In genomic region chr12:31350191-31350943, GRCm38 (mm10) we compare ENCODE assay signal across 8 mouse cellular contexts. TPM values are rescaled to one million over a fixed set of nuclear protein-coding genes. Genes with fewer than 3 reads are reported as not detected.
DNase-seq lines count a peak whose midpoint lies in the region; ATAC-seq and TF ChIP-seq lines count a peak whose summit lies in the region.

No protein-coding gene starts in this region.

- intact Hi-C loops in left cerebral cortex, postnatal 4 days (cut with DNase I), result no loop called here

- TF ChIP-seq EP300 in lung, postnatal 0 days (IDR thresholded peaks at IDR 0.05), result no peak

- no peak for TF ChIP-seq CTCF in lung, postnatal 0 days (IDR thresholded peaks at IDR 0.05)
- TF ChIP-seq CTCF in intestine, postnatal 0 days (IDR thresholded peaks at IDR 0.05; ENCODE audit: low read depth), result no peak

- H3K36me3 ChIP-seq in lung, postnatal 0 days (ENCODE audit: insufficient read depth, low read length), result no peaks in the 10 kb centered on the region
- H3K36me3 ChIP-seq in embryonic facial prominence, embryonic 13.5 days, result peaks cover 19% of the 10 kb centered on the region
- H3K36me3 ChIP-seq in intestine, postnatal 0 days (ENCODE audit: control insufficient read depth, insufficient read depth), result no peaks in the 10 kb centered on the region
- 0 out of 2 replicates have a peak, but pooled peaks cover 3% of the 10 kb centered on the region for H3K36me3 ChIP-seq in neural tube, embryonic 14.5 days (ENCODE audit: control insufficient read depth, insufficient read depth, low read length)

- no peaks in the 10 kb centered on the region for H3K9me3 ChIP-seq in lung, postnatal 0 days (ENCODE audit: low read length)
- no peaks in the 10 kb centered on the region for H3K9me3 ChIP-seq in embryonic facial prominence, embryonic 13.5 days
- no peaks in the 10 kb centered on the region for H3K9me3 ChIP-seq in intestine, postnatal 0 days (ENCODE audit: control insufficient read depth)
- no peaks in the 10 kb centered on the region for H3K9me3 ChIP-seq in neural tube, embryonic 14.5 days (ENCODE audit: control insufficient read depth, low read length)

- no peaks in the 10 kb centered on the region for H3K27me3 ChIP-seq in lung, postnatal 0 days (replicated peaks; ENCODE audit: insufficient read depth, low read length)
- no peaks in the 10 kb centered on the region for H3K27me3 ChIP-seq in embryonic facial prominence, embryonic 13.5 days
- H3K27me3 ChIP-seq in intestine, postnatal 0 days (replicated peaks; ENCODE audit: control insufficient read depth, insufficient read depth, low read length), result no peaks in the 10 kb centered on the region
- no peaks in the 10 kb centered on the region for H3K27me3 ChIP-seq in neural tube, embryonic 14.5 days (ENCODE audit: control insufficient read depth, insufficient read depth, low read length)

- peaks cover 6% of the 10 kb centered on the region; the same call in 1 of the 2 replicates for H3K4me1 ChIP-seq in lung, postnatal 0 days (ENCODE audit: insufficient read depth, low read depth, low read length)
- peaks cover 9% of the 10 kb centered on the region for H3K4me1 ChIP-seq in embryonic facial prominence, embryonic 13.5 days
- H3K4me1 ChIP-seq in intestine, postnatal 0 days (replicated peaks; ENCODE audit: control insufficient read depth, insufficient read depth, low read length), result no peaks in the 10 kb centered on the region; the same call in none of the 2 replicates
- H3K4me1 ChIP-seq in neural tube, embryonic 14.5 days (ENCODE audit: control insufficient read depth, insufficient read depth, low read length), result peaks cover 5% of the 10 kb centered on the region

- H3K9ac ChIP-seq in lung, postnatal 0 days (replicated peaks; ENCODE audit: low read depth), result peak overlapping the region; percentile 89
- peak overlapping the region; percentile 97 for H3K9ac ChIP-seq in embryonic facial prominence, embryonic 13.5 days
- peak overlapping the region; percentile 93 for H3K9ac ChIP-seq in intestine, postnatal 0 days (ENCODE audit: low read depth, low read length)
- H3K9ac ChIP-seq in neural tube, embryonic 14.5 days (replicated peaks; ENCODE audit: low read depth, low read length), result peak overlapping the region; percentile 94

- peak overlapping the region; percentile 93 for H3K4me3 ChIP-seq in lung, postnatal 0 days (ENCODE audit: low read depth, low read length)
- peak overlapping the region; percentile 99 for H3K4me3 ChIP-seq in embryonic facial prominence, embryonic 13.5 days
- H3K4me3 ChIP-seq in intestine, postnatal 0 days (ENCODE audit: low read depth, low read length), result peak overlapping the region; percentile 94
- H3K4me3 ChIP-seq in neural tube, embryonic 14.5 days (ENCODE audit: low read depth, low read length), result peak overlapping the region; percentile 98

- H3K4me2 ChIP-seq in lung, postnatal 0 days (replicated peaks; ENCODE audit: low read depth, low read length), result peak overlapping the region; percentile 89
- H3K4me2 ChIP-seq in embryonic facial prominence, embryonic 13.5 days, result peak overlapping the region; percentile 82
- peak overlapping the region; percentile 78 for H3K4me2 ChIP-seq in intestine, postnatal 0 days (replicated peaks; ENCODE audit: low read depth)
- H3K4me2 ChIP-seq in neural tube, embryonic 14.5 days (ENCODE audit: low read depth, low read length), result peak overlapping the region; percentile 84

- peak overlapping the region; percentile 72; the same call in 1 of the 2 replicates for H3K27ac ChIP-seq in lung, postnatal 0 days (ENCODE audit: low read length)
- peak overlapping the region; percentile 81; the same call in 1 of the 2 replicates for H3K27ac ChIP-seq in embryonic facial prominence, embryonic 13.5 days
- peak overlapping the region; percentile 91 for H3K27ac ChIP-seq in intestine, postnatal 0 days (ENCODE audit: low read depth, low read length)
- H3K27ac ChIP-seq in neural tube, embryonic 14.5 days (ENCODE audit: low read depth, low read length), result peak overlapping the region; percentile 78

- DNase-seq in lung, postnatal 0 days (ENCODE audit: low spot score), result peak; percentile 39
- DNase-seq in lung, adult 18-20 months, result no peak
- DNase-seq in left cerebral cortex, postnatal 4 days, result no peak
- no peak for DNase-seq in kidney, postnatal 36 days
- no peak for DNase-seq in left cerebral cortex, adult 11 months (ENCODE audit: low spot score)

- whole genome bisulfite sequencing in lung, postnatal 0 days, result 21% methylated on average over 15 of the region's 15 CpGs
- WGBS in embryonic facial prominence, embryonic 13.5 days, result 25% methylated on average over 15 of the region's 15 CpGs
- 18% methylated on average over 15 of the region's 15 CpGs for WGBS in intestine, postnatal 0 days
- 29% methylated on average over 15 of the region's 15 CpGs for WGBS in neural tube, embryonic 14.5 days

- no peak for ATAC-seq in lung, postnatal 0 days
- 0 out of 2 replicates have a peak, but pooled peaks have one; percentile 20 for ATAC-seq in embryonic facial prominence, embryonic 13.5 days (ENCODE audit: insufficient number of reproducible peaks, insufficient read depth, low FRiP score, low TSS enrichment, low read depth)
- ATAC-seq in intestine, postnatal 0 days, result no peak
- no peak for ATAC-seq in neural tube, embryonic 14.5 days (ENCODE audit: low read depth)

RNA-seq across cellular contexts. Expression of gene Dld, which starts 0.9 kb away (rescaled TPM):
- polyA plus RNA-seq in lung, postnatal 0 days (2015; fragmentation: Nextera tagmentation; extraction: Ambion mirVana), result 71.4 and 75.2 TPM in 2 replicates
- 138 and 142 TPM in 2 replicates for polyA plus RNA-seq in embryonic facial prominence, embryonic 13.5 days (2015; fragmentation: Nextera tagmentation; extraction: Ambion mirVana)
- 115 and 124 TPM in 2 replicates for polyA plus RNA-seq in intestine, postnatal 0 days (2015; fragmentation: Nextera tagmentation; extraction: Ambion mirVana)
- polyA plus RNA-seq in neural tube, embryonic 14.5 days (2014; fragmentation: Nextera tagmentation; extraction: Ambion mirVana), result 132 and 141 TPM in 2 replicates
- 10 to 100 TPM; 86.5 to 94.7 TPM for total RNA-seq in left cerebral cortex, postnatal 4 days (2021)

RNA-seq across cellular contexts. Expression of gene Slc26a3, which starts 40.3 kb away (rescaled TPM):
- polyA plus RNA-seq in lung, postnatal 0 days (2015; fragmentation: Nextera tagmentation; extraction: Ambion mirVana), result 0.04 TPM in 1 of 2 replicates, not detected in the other
- polyA plus RNA-seq in embryonic facial prominence, embryonic 13.5 days (2015; fragmentation: Nextera tagmentation; extraction: Ambion mirVana), result not detected in 2 replicates
- 61.6 and 75.4 TPM in 2 replicates for polyA plus RNA-seq in intestine, postnatal 0 days (2015; fragmentation: Nextera tagmentation; extraction: Ambion mirVana)
- 0.19 and 0.72 TPM in 2 replicates for polyA plus RNA-seq in neural tube, embryonic 14.5 days (2014; fragmentation: Nextera tagmentation; extraction: Ambion mirVana)
- under 1 TPM in 1 of 2 experiments, not detected in 1; 0.16 TPM for total RNA-seq in left cerebral cortex, postnatal 4 days (2021)

Comparison
In these comparisons a context has a peak if more than half of its experiments do, and no peak if none do; other contexts are left out.
1. RNA of gene Slc26a3, which starts 40.3 kb away (polyA plus RNA-seq): 61.6 to 75.4 TPM in intestine, postnatal 0 days; 0.19 to 0.72 TPM in neural tube, embryonic 14.5 days, 0.04 TPM in lung, postnatal 0 days and not detected in embryonic facial prominence, embryonic 13.5 days; every median in the first group is over 10 times any median in the second.
2. Peak in every context shown above with its lines, with median percentiles within 50 percentile points of each other: H3K27ac ChIP-seq, H3K4me2 ChIP-seq, H3K4me3 ChIP-seq and H3K9ac ChIP-seq.